In the genomic region with DNA sequence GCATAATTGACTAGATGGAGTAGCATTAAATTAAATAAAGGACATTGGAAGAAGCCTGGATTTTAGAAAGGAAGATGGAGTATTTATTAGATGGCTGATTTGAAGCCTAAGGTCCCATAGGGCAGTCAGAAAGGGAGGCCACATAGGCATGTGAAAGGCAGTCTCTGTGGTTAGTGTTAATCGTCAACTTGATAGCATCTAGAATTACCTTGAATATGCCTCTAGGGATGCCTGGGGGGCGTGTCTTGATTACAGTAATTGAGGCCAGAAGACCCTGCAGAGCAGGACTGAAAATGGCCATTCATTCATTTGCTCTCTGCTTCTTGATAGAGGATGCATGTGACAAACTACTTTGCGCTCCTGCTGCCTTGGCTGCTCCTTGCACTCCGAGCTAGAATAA, we compare ENCODE assay signal across 27 mouse cellular contexts. TPM values are rescaled to one million over a fixed set of nuclear protein-coding genes. Genes with fewer than 3 reads are reported as not detected.
DNase-seq lines count a peak whose midpoint lies in the region; ATAC-seq lines count a peak whose summit lies in the region.
"Had no signal": no experiment of that assay in that cellular context is flagged by ENCODE, and none has a peak within 500 bp of the region (broad histone marks: within the 10 kb centered on the region; RNA-seq: fewer than 3 reads in every experiment).

No protein-coding gene starts in this region.

- H3K4me3 ChIP-seq in embryonic facial prominence, embryonic 11.5 days (ENCODE audit: low read depth, low read length) = no peak overlapping the region
- no peak overlapping the region for H3K4me3 ChIP-seq in hindbrain, embryonic 10.5 days
- H3K4me3 ChIP-seq: embryonic facial prominence, embryonic 12.5 days; embryonic facial prominence, embryonic 15.5 days; heart, adult 2 months; heart, embryonic 10.5 days; heart, embryonic 13.5 days had no signal

- no peak overlapping the region for H3K27ac ChIP-seq in embryonic facial prominence, embryonic 11.5 days (replicated peaks; ENCODE audit: low read depth, low read length)
- H3K27ac ChIP-seq in hindbrain, embryonic 10.5 days = no peak overlapping the region
- H3K27ac ChIP-seq: embryonic facial prominence, embryonic 12.5 days; embryonic facial prominence, embryonic 15.5 days; heart, adult 2 months; heart, embryonic 10.5 days; heart, embryonic 13.5 days; hindbrain, embryonic 14.5 days; hindbrain, postnatal 0 days had no signal

- 0 out of 2 replicates have a peak, but pooled peaks have one; percentile 52 for ATAC-seq in embryonic facial prominence, embryonic 11.5 days (replicated peaks; ENCODE audit: insufficient number of reproducible peaks, low FRiP score, low TSS enrichment, low read depth)
- ATAC-seq: activated CD4-positive, CD25-positive, alpha-beta regulatory T cell, adult 4 months; forebrain, embryonic 14.5 days; hindbrain, postnatal 0 days; inflammation-experienced regulatory T-cells, adult 6 months; intestine, embryonic 16.5 days had no signal

- no peaks in the 10 kb centered on the region for H3K27me3 ChIP-seq in embryonic facial prominence, embryonic 11.5 days (ENCODE audit: control insufficient read depth, insufficient read depth, low read length)
- no peaks in the 10 kb centered on the region for H3K27me3 ChIP-seq in hindbrain, embryonic 10.5 days (ENCODE audit: insufficient read depth, poor library complexity, severe bottlenecking)
- H3K27me3 ChIP-seq: embryonic facial prominence, embryonic 12.5 days; embryonic facial prominence, embryonic 15.5 days; heart, embryonic 13.5 days had no signal

- H3K9me3 ChIP-seq in embryonic facial prominence, embryonic 11.5 days (replicated peaks; ENCODE audit: control insufficient read depth, low read length) = no peaks in the 10 kb centered on the region
- no peaks in the 10 kb centered on the region for H3K9me3 ChIP-seq in hindbrain, embryonic 10.5 days
- H3K9me3 ChIP-seq: embryonic facial prominence, embryonic 12.5 days; embryonic facial prominence, embryonic 15.5 days; heart, embryonic 10.5 days; heart, embryonic 13.5 days had no signal

- H3K9ac ChIP-seq in embryonic facial prominence, embryonic 11.5 days (replicated peaks; ENCODE audit: low read length) = no peak overlapping the region
- H3K9ac ChIP-seq: embryonic facial prominence, embryonic 12.5 days; embryonic facial prominence, embryonic 15.5 days; heart, embryonic 13.5 days; hindbrain, embryonic 14.5 days had no signal

- WGBS in embryonic facial prominence, embryonic 11.5 days = 28% methylated on average over 4 of the region's 4 CpGs
- WGBS in hindbrain, embryonic 10.5 days = 70% methylated on average over 4 of the region's 4 CpGs

- no peak overlapping the region for H3K4me2 ChIP-seq in embryonic facial prominence, embryonic 11.5 days (ENCODE audit: low read depth, low read length)
- H3K4me2 ChIP-seq: embryonic facial prominence, embryonic 12.5 days; embryonic facial prominence, embryonic 15.5 days; heart, embryonic 13.5 days; hindbrain, embryonic 14.5 days had no signal

- DNase-seq in embryo, embryonic 10 days (ENCODE audit: low spot score) = peak; percentile 7
- DNase-seq in embryo, embryonic 9.5 days (ENCODE audit: extremely low spot score) = no peak
- peak; percentile 31 for DNase-seq in embryo, embryonic 10.5 days (ENCODE audit: low spot score)
- DNase-seq in embryonic facial prominence, embryonic 11.5 days (ENCODE audit: low spot score) = peak; percentile 60
- no peak for DNase-seq in kidney, adult 9 months
- no peak for DNase-seq in hindbrain, embryonic 10.5 days (ENCODE audit: low spot score)
- DNase-seq: adrenal gland, adult 8-10 months; adrenal gland, postnatal 25 days; cerebellum, adult 18-20 months; cerebellum, adult 9-10 months; cerebellum, postnatal 25 days; gastrocnemius, postnatal 10 days; gastrocnemius, postnatal 36 days; heart, adult 2 months; heart, postnatal 14 days; heart, postnatal 4 days; kidney, adult 18-20 months had no signal

- H3K4me1 ChIP-seq in embryonic facial prominence, embryonic 11.5 days (ENCODE audit: control insufficient read depth, insufficient read depth, low read length) = no peaks in the 10 kb centered on the region
- no peaks in the 10 kb centered on the region for H3K4me1 ChIP-seq in hindbrain, embryonic 10.5 days (replicated peaks)
- H3K4me1 ChIP-seq: embryonic facial prominence, embryonic 15.5 days; heart, embryonic 10.5 days; heart, embryonic 13.5 days had no signal

- no peaks in the 10 kb centered on the region for H3K36me3 ChIP-seq in embryonic facial prominence, embryonic 11.5 days (replicated peaks; ENCODE audit: control insufficient read depth, insufficient read depth, low read depth, low read length)
- H3K36me3 ChIP-seq in hindbrain, embryonic 10.5 days = no peaks in the 10 kb centered on the region
- H3K36me3 ChIP-seq: embryonic facial prominence, embryonic 12.5 days; embryonic facial prominence, embryonic 15.5 days; heart, embryonic 10.5 days; heart, embryonic 13.5 days had no signal

RNA-seq across cellular contexts. Expression of a gene that starts 9.4 kb away (rescaled TPM):
- 8.2 and 9.9 TPM in 2 replicates for polyA plus RNA-seq in embryonic facial prominence, embryonic 11.5 days (2014; fragmentation: Nextera tagmentation; extraction: Ambion mirVana)
- polyA plus RNA-seq in hindbrain, embryonic 10.5 days (2016; fragmentation: Nextera tagmentation; extraction: Ambion mirVana) = 6.0 and 8.9 TPM in 2 replicates
- polyA plus RNA-seq: inflammation-experienced regulatory T-cells, adult 6 months had no signal

Comparison
In these comparisons a context has a peak if more than half of its experiments do, and no peak if none do; other contexts are left out.
1. DNase-seq: peak in embryo, embryonic 10 days (single experiment), embryo, embryonic 10.5 days (single experiment) and embryonic facial prominence, embryonic 11.5 days (single experiment); none in embryo, embryonic 9.5 days (single experiment), kidney, adult 9 months (single experiment) and hindbrain, embryonic 10.5 days (single experiment).